Mouse (Mus musculus) kidney, postnatal 10 days (tissue): ENCODE data around the gene Cd9.

Experiments
- DNase-seq: peaks from one replicate; pipeline ENCODE4 v3.0.0; 2021; ENCODE audit warnings: mixed read lengths

The Cd9 gene

DNA sequence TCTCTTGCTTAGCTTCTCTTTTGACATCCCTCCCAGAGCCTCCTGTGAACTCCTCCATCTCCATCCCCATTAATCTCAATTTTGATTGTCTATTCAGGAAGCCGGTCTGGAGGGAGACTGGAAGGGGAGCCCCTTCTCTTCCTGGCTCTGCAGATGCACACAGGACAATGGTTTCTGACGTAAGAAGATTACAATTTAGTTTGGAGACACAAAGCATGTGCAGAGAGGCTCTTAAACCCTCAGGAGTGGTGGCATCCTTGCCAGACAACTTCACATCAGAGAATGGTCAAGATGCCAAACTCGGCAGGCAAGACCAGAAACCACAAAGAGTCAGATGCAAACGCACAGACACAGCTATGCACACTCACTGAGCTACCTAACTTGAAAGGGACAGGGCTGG is 22.7 kb downstream of the Cd9 start:
- DNase-seq = no peak

GRCm38 (mm10) chr6:125471326-125471725 is 23.3 kb downstream of the Cd9 start:
- DNase-seq = no peak

DNA sequence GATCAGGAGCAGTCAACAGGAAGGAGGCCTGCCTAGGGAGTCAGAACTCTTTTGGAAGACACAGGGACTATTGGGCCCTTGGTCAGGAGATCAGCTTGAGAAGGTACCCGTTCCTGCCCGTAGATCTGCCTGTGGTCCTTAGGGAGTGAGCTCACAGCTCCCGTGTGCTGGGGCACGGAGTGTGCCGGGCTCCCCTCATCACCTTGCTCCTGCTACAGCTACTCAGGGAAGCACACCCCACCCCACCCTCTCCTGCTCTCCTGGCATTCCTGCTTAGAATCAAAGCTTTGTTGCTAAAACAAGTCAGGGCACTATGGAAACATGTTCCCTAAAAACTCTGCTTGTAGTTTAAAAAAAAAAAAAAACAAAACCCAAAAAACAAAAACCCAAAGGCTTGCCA is 24.0 kb downstream of the Cd9 start:
- DNase-seq = no peak

DNA sequence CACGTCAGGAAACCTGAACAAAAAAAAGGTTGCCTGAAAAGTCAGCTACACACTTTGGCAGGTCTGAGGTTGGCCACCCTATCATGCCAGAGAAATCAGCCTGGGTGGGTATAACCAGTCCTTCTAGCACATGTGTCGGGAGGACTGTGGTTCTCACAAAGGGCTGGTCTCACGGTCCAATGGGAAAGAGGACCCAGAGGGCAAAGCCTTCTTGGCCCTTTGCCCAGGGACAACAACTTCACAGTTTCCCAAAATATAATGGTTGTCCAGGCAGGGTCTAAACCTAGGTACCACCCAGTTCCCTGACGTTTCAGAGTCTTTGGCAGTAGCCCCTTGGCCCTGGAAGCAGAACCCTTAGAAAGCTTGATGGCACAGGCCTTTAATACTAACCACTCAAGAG is 25.4 kb downstream of the Cd9 start:
- DNase-seq = no peak

DNA sequence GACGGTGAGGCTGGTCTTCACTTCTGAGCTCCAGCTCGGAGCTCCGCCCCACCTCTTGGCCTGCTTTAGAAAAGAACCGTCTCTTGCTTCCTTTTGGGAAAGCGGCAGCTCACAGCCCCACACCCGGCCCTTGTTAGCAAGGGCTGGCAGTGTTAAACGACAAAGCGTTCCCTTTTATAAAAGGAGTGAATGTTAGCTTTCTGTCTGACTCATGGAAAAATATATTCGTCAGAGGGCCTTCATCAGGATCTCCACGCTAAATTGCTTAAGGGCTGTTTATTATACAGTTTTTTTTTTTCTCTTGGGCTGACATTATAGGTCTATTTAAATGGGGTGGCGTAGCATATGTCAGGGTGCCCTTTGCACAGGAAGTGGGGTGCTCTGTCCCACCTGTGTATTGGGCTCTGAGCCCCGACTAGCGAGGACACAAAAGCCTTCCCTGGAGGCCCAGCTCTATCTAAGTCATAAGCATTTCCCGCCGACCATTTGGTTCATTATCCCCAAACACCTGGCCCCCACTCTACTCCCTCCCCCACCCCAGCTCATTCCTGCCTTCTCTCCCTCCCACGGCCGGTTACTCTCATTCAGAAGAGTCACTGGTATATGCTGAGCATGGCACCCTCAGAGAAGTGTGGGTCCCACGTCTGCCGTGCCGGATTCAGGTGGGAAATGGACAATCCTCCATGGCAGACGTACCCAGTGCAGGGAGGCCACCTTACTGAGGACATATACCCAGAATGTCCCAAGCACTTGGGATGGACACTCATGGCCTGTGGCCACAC is 26.2 kb downstream of the Cd9 start:
- DNase-seq = peak; percentile 50

DNA sequence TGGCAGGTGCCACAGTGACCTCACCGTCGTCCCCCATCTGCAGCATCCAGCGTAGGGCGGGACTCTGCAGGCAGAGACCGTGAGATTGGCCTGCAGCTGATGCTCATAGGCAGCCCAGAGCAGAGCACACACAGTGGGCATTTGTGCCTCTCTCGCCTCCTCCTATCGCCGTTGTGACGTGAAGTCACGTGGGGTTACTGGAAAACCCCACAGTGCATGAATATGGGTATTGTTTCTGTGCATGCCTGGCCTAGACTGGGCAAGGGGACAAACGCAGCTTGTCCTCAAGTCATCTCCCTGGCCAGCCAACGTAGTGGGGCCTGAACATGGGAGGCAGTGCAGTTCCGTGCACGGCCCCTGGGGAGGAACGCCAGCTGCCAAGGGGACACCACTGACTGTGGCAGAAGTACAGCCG is 27.3 kb downstream of the Cd9 start:
- DNase-seq = no peak

- no peak for DNase-seq
Observed at GRCm38 (mm10) chr6:125462312-125462711, 32.3 kb downstream of the Cd9 start.

GRCm38 (mm10) chr6:125461788-125462187 is 32.8 kb downstream of the Cd9 start:
- no peak for DNase-seq

- no peak for DNase-seq
Observed at GRCm38 (mm10) chr6:125461325-125461724, 33.3 kb downstream of the Cd9 start.

GRCm38 (mm10) chr6:125460589-125460988 is 34.0 kb downstream of the Cd9 start:
- peak; percentile 39 for DNase-seq

GRCm38 (mm10) chr6:125459903-125460302 is 34.7 kb downstream of the Cd9 start:
- no peak for DNase-seq

DNA sequence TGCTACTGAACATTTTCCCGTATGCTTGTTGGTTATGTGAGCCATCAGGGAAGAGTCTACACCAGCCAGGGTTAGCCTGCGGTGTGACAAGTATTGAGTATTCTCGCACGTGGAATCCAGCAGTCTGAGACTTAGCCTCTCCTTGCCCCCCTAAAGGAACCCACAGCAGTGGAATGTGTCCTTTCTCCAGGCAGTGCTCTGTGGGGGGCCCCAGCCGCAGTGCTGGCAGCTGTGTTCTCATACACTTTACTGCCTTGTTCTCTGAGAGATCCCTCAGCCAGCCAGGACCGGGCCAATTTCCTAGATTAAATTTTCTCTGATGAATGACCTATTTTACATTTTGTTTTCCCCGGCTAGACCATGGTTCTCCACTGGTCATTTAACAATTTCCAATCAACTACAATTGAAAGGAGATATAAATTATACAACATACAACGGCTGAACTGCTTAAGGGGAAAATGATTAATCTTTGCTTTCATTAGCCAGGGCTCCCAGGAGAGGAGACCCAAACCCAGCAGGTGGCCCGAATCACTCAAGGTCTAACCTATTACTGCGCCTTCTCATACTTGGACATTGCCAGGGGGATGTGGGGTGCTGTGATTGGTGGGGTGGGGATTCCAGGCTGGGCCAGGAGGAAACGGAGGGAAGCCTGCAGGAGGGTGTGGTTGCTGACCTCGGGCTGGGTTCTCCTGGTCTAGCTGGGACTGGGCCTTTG is 38.6 kb downstream of the Cd9 start:
- DNase-seq = peak; percentile 30

GRCm38 (mm10) chr6:125454731-125455130 is 39.9 kb downstream of the Cd9 start:
- no peak for DNase-seq

DNA sequence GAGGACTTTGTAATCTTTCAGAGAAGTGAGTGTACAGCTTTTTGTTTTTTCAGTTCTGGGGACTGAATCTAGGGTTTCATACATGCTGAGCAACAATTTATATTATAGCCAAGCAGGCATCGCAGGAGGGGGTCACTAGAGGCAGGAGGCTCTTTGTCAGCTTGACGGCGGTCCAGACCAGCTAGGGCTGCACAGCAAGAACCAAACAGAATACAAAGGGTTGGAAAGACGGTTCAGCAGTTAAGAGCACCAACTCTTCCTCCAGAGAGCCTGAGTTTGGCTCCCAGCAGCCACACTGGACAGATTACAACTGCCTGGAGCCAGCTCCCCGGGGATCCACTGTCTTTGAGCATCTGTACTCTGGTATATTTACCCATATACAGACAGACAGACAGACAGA is 40.3 kb downstream of the Cd9 start:
- no peak for DNase-seq

DNA sequence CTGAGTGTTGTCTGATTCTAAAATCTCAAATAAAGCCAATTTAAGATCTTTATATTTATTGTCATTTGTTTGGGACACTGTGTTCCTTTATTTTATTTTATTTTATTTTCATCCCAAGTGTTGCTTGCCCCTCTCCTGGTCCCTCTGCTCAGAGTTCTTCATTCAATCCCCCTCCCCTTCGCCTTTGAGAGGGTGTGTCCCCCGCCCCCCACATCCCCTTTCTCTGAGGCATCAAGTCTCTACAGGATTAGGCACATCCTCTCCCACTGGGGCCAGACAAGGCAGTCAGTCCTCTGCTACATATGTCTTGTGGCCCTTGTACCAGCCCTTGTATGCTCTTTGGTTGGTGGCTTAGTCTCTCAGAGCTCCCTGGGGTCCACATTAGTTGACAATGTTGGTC is 46.9 kb downstream of the Cd9 start:
- no peak for DNase-seq

DNA sequence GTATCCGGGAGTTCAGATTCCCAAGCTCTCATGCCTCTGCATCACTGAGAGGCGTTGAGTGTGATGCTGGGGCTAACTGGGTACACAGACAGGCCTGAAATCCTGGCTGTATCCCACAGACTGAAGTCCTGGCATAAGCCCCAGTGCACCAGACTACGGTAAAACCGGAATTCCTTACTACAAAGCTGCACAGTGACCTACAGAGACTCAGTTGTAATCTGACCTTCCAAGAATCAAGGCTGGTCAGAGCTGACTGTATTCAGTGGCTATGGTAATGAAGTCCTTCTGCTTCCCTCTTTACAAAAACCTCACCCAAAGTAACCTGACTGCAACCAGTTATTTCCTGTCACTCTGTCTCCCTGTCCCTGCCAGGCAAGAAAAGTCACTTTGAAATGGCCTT is 47.4 kb downstream of the Cd9 start:
- DNase-seq = no peak

- no peak for DNase-seq
Observed at GRCm38 (mm10) chr6:125445381-125445780, 49.2 kb downstream of the Cd9 start.

GRCm38 (mm10) chr6:125442591-125442990 is 52.0 kb downstream of the Cd9 start:
- DNase-seq = no peak

DNA sequence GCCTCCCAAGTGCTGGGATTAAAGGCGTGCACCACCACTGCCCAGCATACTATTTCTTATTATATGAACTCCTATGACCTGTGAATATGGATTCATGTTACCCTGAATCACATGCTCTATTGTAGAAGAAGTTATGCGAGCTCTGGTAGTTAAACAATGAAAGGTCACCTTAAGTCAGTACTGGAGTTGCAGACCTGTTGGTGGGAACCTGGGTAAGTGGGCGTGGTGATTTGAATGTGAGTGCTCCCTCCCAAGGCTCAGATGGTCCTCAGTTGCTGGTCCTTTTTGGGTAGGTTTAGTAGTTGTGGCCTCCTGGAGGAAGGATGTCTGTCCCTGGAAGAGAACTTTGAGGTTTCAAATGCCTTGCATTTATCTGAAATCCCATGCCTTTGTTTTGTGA is 57.8 kb downstream of the Cd9 start:
- no peak for DNase-seq

DNA sequence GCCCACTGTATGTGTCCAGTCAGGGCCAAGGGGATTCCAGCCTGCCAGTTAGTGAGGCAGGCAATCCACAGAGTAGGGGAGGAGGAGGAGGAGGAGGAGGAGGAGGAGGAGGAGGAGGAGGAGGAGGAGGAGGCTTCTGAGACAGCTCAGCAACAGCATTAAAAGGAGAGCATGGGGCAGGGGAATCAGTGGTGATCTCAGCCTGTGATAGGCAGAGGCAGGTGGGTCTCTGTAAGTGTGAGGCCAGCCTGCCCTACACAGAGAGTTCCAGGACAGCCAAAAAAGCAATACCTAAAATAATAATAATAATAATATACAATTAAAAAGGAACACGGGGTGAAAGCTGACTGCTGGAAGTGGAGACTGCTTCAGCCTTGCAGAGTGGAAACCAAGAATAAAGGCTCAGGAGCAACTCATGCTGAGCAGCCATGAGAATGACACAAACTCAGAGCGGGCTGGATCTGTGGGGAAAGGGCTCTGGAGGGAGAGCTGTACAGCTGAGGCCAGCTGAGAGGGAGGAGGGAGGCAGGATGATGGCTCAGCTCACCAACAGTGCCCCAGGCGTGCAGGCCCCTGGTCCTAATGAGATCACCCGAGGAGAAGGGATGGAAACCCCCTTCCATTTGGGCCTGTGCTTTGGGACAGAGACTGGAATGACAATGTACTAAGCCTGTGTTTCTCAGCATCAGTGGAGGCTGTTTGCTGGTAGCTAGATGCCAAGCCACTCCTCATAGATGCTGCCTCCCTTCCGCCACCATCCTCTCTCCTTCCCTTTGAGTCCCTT is 59.7 kb downstream of the Cd9 start:
- no peak for DNase-seq

DNA sequence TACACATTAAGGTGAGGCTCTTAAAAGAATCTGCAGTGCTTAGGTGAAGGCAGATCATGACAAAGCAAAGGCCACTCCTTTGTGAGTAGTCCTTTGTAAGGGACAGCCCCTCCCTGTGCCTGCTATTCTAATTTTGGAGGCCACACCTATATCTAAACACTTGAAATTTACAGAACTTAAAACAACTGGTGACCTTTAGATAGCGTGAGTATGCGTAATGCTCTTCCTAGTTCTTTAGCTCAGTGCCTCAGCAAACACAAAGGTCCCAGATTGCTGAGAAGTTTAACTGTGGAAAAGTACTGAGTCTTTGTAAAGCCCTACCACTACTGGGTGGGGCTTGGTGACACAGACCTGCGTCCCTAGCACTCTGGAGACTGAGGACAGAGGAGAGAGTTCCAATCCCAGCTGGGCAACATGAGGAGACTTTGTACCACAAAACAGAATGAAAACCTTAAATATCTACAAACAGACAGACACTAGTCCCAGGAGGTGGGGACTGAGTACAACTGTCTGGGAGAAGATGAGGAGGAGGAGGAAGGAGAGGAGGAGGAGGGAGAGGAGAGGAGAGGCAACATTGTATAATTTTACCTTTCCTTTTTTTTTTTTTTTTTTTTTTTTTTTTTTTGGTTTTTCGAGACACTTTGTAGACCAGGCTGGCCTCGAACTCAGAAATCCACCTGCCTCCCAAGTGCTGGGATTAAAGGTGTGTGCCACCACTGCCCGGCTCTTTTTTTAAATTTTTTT is 60.7 kb downstream of the Cd9 start:
- peak; percentile 11 for DNase-seq

DNA sequence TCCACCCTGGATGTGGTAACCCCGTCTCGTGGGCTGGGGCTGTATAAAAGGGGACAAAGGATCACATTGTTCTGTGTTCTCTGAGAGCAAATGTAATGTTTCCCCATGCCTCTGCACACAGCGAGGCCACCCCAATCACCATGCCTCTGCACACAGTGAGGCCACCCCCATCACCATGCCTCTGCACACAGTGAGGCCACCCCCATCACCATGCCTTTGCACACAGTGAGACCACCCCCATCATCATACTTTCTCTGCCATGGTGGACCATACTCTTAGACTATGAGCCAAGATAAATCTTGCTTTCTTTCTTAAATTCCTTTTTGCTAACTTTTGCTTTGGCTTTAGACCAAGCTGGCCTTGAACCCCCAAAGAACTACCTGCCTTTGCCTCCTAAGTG is 61.3 kb downstream of the Cd9 start:
- peak; percentile 2 for DNase-seq

DNA sequence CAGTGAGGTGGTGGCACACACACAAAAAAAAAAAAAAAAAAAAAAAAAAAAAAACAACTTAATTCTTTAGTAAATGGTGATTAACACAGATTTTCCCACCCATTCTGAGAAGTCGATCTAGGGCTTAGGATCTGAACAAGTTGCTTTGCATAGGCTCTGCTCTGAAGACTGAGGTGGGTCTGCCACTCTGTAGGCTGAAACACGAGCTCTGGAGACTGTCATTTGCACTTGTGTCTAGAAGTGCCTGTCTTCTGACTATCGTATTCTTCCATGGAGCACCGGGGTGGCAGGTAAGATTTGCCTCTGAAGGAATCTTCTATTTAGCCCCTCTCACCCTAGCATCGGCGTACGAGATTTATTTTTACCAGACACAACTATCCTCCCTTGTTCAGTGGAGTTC is 62.1 kb downstream of the Cd9 start:
- no peak for DNase-seq
